Mouse (Mus musculus): ENCODE measurements around the gene Adgrl3. TPM values are rescaled to one million over a fixed set of nuclear protein-coding genes. Genes with fewer than 3 reads are reported as not detected.
A peak's percentile ranks its signal among the peaks of the same experiment; 100 is the strongest.

Gene Adgrl3
- polyA plus RNA-seq, 1 experiment = 63.0 TPM

GRCm38 (mm10) chr5:81068173-81068572 lies 48.2 kb downstream of the Adgrl3 start:
- TF ChIP-seq CTCF (IDR thresholded peaks at IDR 0.05; ENCODE audit: extremely low read depth, insufficient read depth, low read length) (no peak), POLR2A (IDR thresholded peaks at IDR 0.05; ENCODE audit: extremely low read depth, insufficient read depth, low read length) (no peak)
- H3K27ac ChIP-seq (ENCODE audit: insufficient read depth, low read length) = no peak overlapping the region
- no peaks in the 10 kb centered on the region; the same call in 1 of the 2 replicates for H3K4me1 ChIP-seq (ENCODE audit: control insufficient read depth, insufficient read depth, low read length)
- no peak overlapping the region for H3K4me3 ChIP-seq (ENCODE audit: insufficient read depth, low read length)

DNA sequence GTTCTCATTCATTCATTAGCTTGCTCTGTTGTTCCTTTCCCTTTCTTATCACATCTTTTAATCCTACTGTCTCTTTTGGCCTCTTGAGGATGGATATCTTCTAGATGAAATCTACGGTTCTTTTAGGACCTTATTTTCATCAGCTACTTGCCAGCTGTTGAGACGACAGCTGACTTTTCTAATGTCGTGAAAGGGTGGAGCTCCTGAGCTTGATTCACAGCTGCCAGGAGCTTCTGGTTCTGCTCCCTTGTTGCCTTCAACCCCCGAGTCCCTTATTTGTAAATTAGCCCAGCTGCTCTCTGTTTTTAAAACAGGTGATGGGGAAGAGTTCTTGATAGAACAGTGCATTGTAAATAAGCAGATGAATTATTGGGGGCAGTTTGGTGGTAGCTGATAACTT lies 48.9 kb downstream of the Adgrl3 start:
- Histone ChIP-seq H3K27ac (ENCODE audit: insufficient read depth, low read length) (no peak overlapping the region), H3K4me1 (ENCODE audit: control insufficient read depth, insufficient read depth, low read length) (no peaks in the 10 kb centered on the region; the same call in 1 of the 2 replicates), H3K4me3 (ENCODE audit: insufficient read depth, low read length) (no peak overlapping the region)
- TF ChIP-seq POLR2A (IDR thresholded peaks at IDR 0.05; ENCODE audit: extremely low read depth, insufficient read depth, low read length) (no peak), CTCF (IDR thresholded peaks at IDR 0.05; ENCODE audit: extremely low read depth, insufficient read depth, low read length) (no peak)

- no peak for TF ChIP-seq POLR2A (IDR thresholded peaks at IDR 0.05; ENCODE audit: extremely low read depth, insufficient read depth, low read length)
- no peak for TF ChIP-seq CTCF (IDR thresholded peaks at IDR 0.05; ENCODE audit: extremely low read depth, insufficient read depth, low read length)
- Histone ChIP-seq H3K27ac (ENCODE audit: insufficient read depth, low read length) (no peak overlapping the region), H3K4me3 (ENCODE audit: insufficient read depth, low read length) (no peak overlapping the region), H3K4me1 (ENCODE audit: control insufficient read depth, insufficient read depth, low read length) (no peaks in the 10 kb centered on the region; the same call in 1 of the 2 replicates)
Measured at GRCm38 (mm10) chr5:81072888-81073287, 53.0 kb downstream of the Adgrl3 start.

- Histone ChIP-seq H3K4me1 (ENCODE audit: control insufficient read depth, insufficient read depth, low read length) (no peaks in the 10 kb centered on the region; the same call in 1 of the 2 replicates), H3K4me3 (ENCODE audit: insufficient read depth, low read length) (no peak overlapping the region), H3K27ac (ENCODE audit: insufficient read depth, low read length) (no peak overlapping the region)
- TF ChIP-seq POLR2A (IDR thresholded peaks at IDR 0.05; ENCODE audit: extremely low read depth, insufficient read depth, low read length) (no peak), CTCF (IDR thresholded peaks at IDR 0.05; ENCODE audit: extremely low read depth, insufficient read depth, low read length) (no peak)
Measured at GRCm38 (mm10) chr5:81073875-81074274, 53.9 kb downstream of the Adgrl3 start.

DNA sequence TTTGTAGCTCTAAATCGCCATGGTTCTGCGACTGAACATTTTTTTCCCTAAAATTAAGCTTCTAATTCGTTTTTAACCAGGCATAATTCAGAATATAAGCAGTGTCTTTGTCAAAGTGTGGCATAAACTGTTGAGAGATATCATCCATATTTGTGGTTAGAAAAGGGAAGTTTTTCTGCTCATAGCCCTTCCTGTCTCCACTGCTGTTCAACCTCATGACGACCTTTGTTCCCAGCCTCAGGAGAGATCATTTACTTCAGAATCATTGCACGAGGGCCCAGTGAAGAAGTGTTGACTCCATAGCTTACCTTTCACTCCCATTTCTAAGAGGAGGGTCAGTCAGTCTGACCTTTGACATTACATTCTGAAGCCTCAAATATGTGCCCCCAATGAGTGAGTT lies 56.4 kb downstream of the Adgrl3 start:
- Histone ChIP-seq H3K4me3 (ENCODE audit: insufficient read depth, low read length) (no peak overlapping the region), H3K27ac (ENCODE audit: insufficient read depth, low read length) (no peak overlapping the region), H3K4me1 (ENCODE audit: control insufficient read depth, insufficient read depth, low read length) (no peaks in the 10 kb centered on the region)
- TF ChIP-seq CTCF (IDR thresholded peaks at IDR 0.05; ENCODE audit: extremely low read depth, insufficient read depth, low read length) = no peak
- no peak for TF ChIP-seq POLR2A (IDR thresholded peaks at IDR 0.05; ENCODE audit: extremely low read depth, insufficient read depth, low read length)

DNA sequence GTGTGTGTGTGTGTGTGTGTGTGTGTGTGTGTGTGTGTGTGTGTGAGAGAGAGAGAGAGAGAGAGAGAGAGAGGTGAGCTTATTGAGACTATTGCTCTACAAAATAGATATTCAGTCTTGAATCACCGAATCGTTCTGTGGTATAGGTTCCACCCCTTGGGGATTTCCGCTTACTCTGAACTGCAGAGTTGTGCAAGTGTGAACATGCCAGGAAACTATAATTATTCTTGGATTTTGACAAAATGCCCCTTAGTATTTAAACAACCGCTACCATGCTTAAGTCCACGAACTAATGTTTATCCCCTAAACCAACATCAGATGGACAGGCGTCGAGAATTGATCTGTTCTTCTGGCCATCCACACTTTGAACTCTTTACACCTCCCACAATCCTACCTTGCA lies 57.1 kb downstream of the Adgrl3 start:
- no peak overlapping the region for H3K4me3 ChIP-seq (ENCODE audit: insufficient read depth, low read length)
- H3K27ac ChIP-seq (ENCODE audit: insufficient read depth, low read length) = no peak overlapping the region
- TF ChIP-seq POLR2A (IDR thresholded peaks at IDR 0.05; ENCODE audit: extremely low read depth, insufficient read depth, low read length) (no peak), CTCF (IDR thresholded peaks at IDR 0.05; ENCODE audit: extremely low read depth, insufficient read depth, low read length) (no peak)
- no peaks in the 10 kb centered on the region for H3K4me1 ChIP-seq (ENCODE audit: control insufficient read depth, insufficient read depth, low read length)

DNA sequence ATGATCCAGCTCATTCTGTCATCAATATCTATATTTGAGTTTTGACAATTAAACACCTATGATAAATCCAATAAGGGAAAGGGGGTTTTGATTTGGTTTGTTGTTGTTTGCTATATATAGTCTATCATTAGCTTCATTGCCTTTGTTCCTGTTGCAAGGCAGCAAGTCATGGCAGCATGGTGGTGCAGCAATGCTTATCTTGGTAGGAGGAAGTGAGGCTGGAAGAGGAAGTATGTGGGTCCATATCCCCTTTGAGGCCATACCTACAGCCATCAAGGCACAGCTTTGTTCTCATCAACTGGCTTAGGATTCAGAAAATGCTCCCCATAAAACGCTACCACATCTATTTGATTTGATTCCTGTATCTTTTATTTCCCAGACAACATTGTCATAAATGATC lies 58.1 kb downstream of the Adgrl3 start:
- TF ChIP-seq CTCF (IDR thresholded peaks at IDR 0.05; ENCODE audit: extremely low read depth, insufficient read depth, low read length) = no peak
- no peak for TF ChIP-seq POLR2A (IDR thresholded peaks at IDR 0.05; ENCODE audit: extremely low read depth, insufficient read depth, low read length)
- no peaks in the 10 kb centered on the region for H3K4me1 ChIP-seq (ENCODE audit: control insufficient read depth, insufficient read depth, low read length)
- no peak overlapping the region for H3K4me3 ChIP-seq (ENCODE audit: insufficient read depth, low read length)
- H3K27ac ChIP-seq (ENCODE audit: insufficient read depth, low read length) = no peak overlapping the region

GRCm38 (mm10) chr5:81083698-81084360 lies 63.9 kb downstream of the Adgrl3 start:
- Histone ChIP-seq H3K4me3 (ENCODE audit: insufficient read depth, low read length) (no peak overlapping the region), H3K27ac (ENCODE audit: insufficient read depth, low read length) (no peak overlapping the region), H3K4me1 (ENCODE audit: control insufficient read depth, insufficient read depth, low read length) (no peaks in the 10 kb centered on the region)
- no peak for TF ChIP-seq POLR2A (IDR thresholded peaks at IDR 0.05; ENCODE audit: extremely low read depth, insufficient read depth, low read length)
- no peak for TF ChIP-seq CTCF (IDR thresholded peaks at IDR 0.05; ENCODE audit: extremely low read depth, insufficient read depth, low read length)

GRCm38 (mm10) chr5:81085152-81085551 lies 65.2 kb downstream of the Adgrl3 start:
- Histone ChIP-seq H3K27ac (ENCODE audit: insufficient read depth, low read length) (no peak overlapping the region), H3K4me3 (ENCODE audit: insufficient read depth, low read length) (no peak overlapping the region), H3K4me1 (ENCODE audit: control insufficient read depth, insufficient read depth, low read length) (no peaks in the 10 kb centered on the region)
- TF ChIP-seq POLR2A (IDR thresholded peaks at IDR 0.05; ENCODE audit: extremely low read depth, insufficient read depth, low read length) (no peak), CTCF (IDR thresholded peaks at IDR 0.05; ENCODE audit: extremely low read depth, insufficient read depth, low read length) (no peak)

DNA sequence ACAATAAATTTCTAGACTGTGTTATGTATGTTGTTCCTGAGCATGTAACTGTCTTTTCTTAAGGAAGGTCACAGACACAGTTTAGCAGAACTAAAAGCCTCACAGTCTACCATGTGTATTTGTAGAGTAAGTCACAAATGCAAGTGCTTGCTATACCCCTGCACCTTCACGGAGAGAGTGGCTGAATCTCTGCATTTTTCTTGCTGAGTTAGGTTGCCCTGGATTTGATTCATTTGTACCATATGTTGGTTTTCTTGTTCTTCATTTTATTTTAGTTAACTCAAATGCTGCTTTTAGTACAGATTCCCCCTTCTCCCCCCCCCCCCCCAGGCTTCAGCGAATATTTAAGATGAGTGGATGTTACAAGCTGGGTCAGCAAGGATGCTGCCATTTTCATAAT lies 68.7 kb downstream of the Adgrl3 start:
- Histone ChIP-seq H3K4me3 (ENCODE audit: insufficient read depth, low read length) (no peak overlapping the region), H3K4me1 (ENCODE audit: control insufficient read depth, insufficient read depth, low read length) (no peaks in the 10 kb centered on the region), H3K27ac (ENCODE audit: insufficient read depth, low read length) (0 out of 2 replicates have a peak overlapping the region, but pooled peaks have one; percentile 35)
- no peak for TF ChIP-seq CTCF (IDR thresholded peaks at IDR 0.05; ENCODE audit: extremely low read depth, insufficient read depth, low read length)
- no peak for TF ChIP-seq POLR2A (IDR thresholded peaks at IDR 0.05; ENCODE audit: extremely low read depth, insufficient read depth, low read length)
